Mouse (Mus musculus): ENCODE data around the gene Klf1. TPM values are rescaled to one million over a fixed set of nuclear protein-coding genes. Genes with fewer than 3 reads are reported as not detected.

Klf1 gene
- total and polyA plus RNA-seq, 3 experiments: 0.08 to 0.16 TPM; not detected in 1

GRCm38 (mm10) chr8:84943699-84944098, 42.0 kb downstream of the Klf1 start:
- Histone ChIP-seq H3K9ac (ENCODE audit: low read depth, low read length) (no peak overlapping the region), H3K27ac (no peak overlapping the region), H3K4me3 (no peak overlapping the region), H3K27me3 (ENCODE audit: control insufficient read depth, insufficient read depth, low read length) (peaks cover 8% of the 10 kb centered on the region), H3K79me2 (replicated peaks; ENCODE audit: control insufficient read depth, insufficient read depth, low read length) (no peaks in the 10 kb centered on the region), H3K4me1 (ENCODE audit: control insufficient read depth, insufficient read depth, low read length) (no peaks in the 10 kb centered on the region; the same call in 1 of the 2 replicates), H3K36me3 (ENCODE audit: control insufficient read depth, insufficient read depth, low read length) (no peaks in the 10 kb centered on the region)
- no peak for DNase-seq
- no peak for TF ChIP-seq CTCF (IDR thresholded peaks at IDR 0.05)
- no peak for TF ChIP-seq EP300 (IDR thresholded peaks at IDR 0.05; ENCODE audit: insufficient read depth, low read depth, low read length)
- TF ChIP-seq POLR2A (IDR thresholded peaks at IDR 0.05; ENCODE audit: insufficient read depth, low read depth, low read length): no peak
- 25% methylated on average over 4 of the region's 4 CpGs for WGBS
- intact Hi-C loops (cut with DNase I): no loop called here

GRCm38 (mm10) chr8:84944478-84945160, 42.9 kb downstream of the Klf1 start:
- no peaks in the 10 kb centered on the region for H3K36me3 ChIP-seq (ENCODE audit: control insufficient read depth, insufficient read depth, low read length)
- intact Hi-C loops (cut with DNase I): no loop called here
- 5% methylated on average over 26 of the region's 26 CpGs for WGBS
- TF ChIP-seq POLR2A (IDR thresholded peaks at IDR 0.05; ENCODE audit: insufficient read depth, low read depth, low read length): no peak
- no peak for TF ChIP-seq CTCF (IDR thresholded peaks at IDR 0.05)
- no peak for TF ChIP-seq EP300 (IDR thresholded peaks at IDR 0.05; ENCODE audit: insufficient read depth, low read depth, low read length)
- H3K4me1 ChIP-seq (ENCODE audit: control insufficient read depth, insufficient read depth, low read length): no peaks in the 10 kb centered on the region; the same call in 1 of the 2 replicates
- DNase-seq: peak in 1 of 2 experiments; percentile 36
- peaks cover 8% of the 10 kb centered on the region for H3K27me3 ChIP-seq (ENCODE audit: control insufficient read depth, insufficient read depth, low read length)
- no peak overlapping the region for H3K4me3 ChIP-seq
- no peak overlapping the region for H3K27ac ChIP-seq
- H3K9ac ChIP-seq (ENCODE audit: low read depth, low read length): no peak overlapping the region
- H3K79me2 ChIP-seq (replicated peaks; ENCODE audit: control insufficient read depth, insufficient read depth, low read length): no peaks in the 10 kb centered on the region

GRCm38 (mm10) chr8:84945235-84945632, 43.5 kb downstream of the Klf1 start:
- TF ChIP-seq CTCF (IDR thresholded peaks at IDR 0.05) (no peak), EP300 (IDR thresholded peaks at IDR 0.05; ENCODE audit: insufficient read depth, low read depth, low read length) (no peak), POLR2A (IDR thresholded peaks at IDR 0.05; ENCODE audit: insufficient read depth, low read depth, low read length) (no peak)
- Histone ChIP-seq H3K4me3 (no peak overlapping the region), H3K36me3 (ENCODE audit: control insufficient read depth, insufficient read depth, low read length) (no peaks in the 10 kb centered on the region), H3K79me2 (replicated peaks; ENCODE audit: control insufficient read depth, insufficient read depth, low read length) (no peaks in the 10 kb centered on the region), H3K4me1 (ENCODE audit: control insufficient read depth, insufficient read depth, low read length) (no peaks in the 10 kb centered on the region; the same call in 1 of the 2 replicates), H3K27me3 (ENCODE audit: control insufficient read depth, insufficient read depth, low read length) (peaks cover 8% of the 10 kb centered on the region), H3K9ac (ENCODE audit: low read depth, low read length) (no peak overlapping the region), H3K27ac (no peak overlapping the region)
- WGBS: 8% methylated on average over 11 of the region's 11 CpGs
- intact Hi-C loops (cut with DNase I): no loop called here
- DNase-seq: no peak

GRCm38 (mm10) chr8:84945633-84946527, 44.2 kb downstream of the Klf1 start:
- 1% methylated on average over 52 of the region's 67 CpGs for WGBS
- Histone ChIP-seq H3K9ac (ENCODE audit: low read depth, low read length) (no peak overlapping the region), H3K27me3 (ENCODE audit: control insufficient read depth, insufficient read depth, low read length) (peaks cover 8% of the 10 kb centered on the region), H3K27ac (no peak overlapping the region), H3K36me3 (ENCODE audit: control insufficient read depth, insufficient read depth, low read length) (no peaks in the 10 kb centered on the region), H3K4me3 (0 out of 2 replicates have a peak overlapping the region, but pooled peaks have one; percentile 22), H3K79me2 (replicated peaks; ENCODE audit: control insufficient read depth, insufficient read depth, low read length) (no peaks in the 10 kb centered on the region), H3K4me1 (ENCODE audit: control insufficient read depth, insufficient read depth, low read length) (no peaks in the 10 kb centered on the region; the same call in 1 of the 2 replicates)
- DNase-seq: no peak
- no peak for TF ChIP-seq EP300 (IDR thresholded peaks at IDR 0.05; ENCODE audit: insufficient read depth, low read depth, low read length)
- peak; percentile 33 for TF ChIP-seq CTCF (IDR thresholded peaks at IDR 0.05)
- intact Hi-C loops (cut with DNase I): no loop called here

- Histone ChIP-seq H3K36me3 (ENCODE audit: control insufficient read depth, insufficient read depth, low read length) (no peaks in the 10 kb centered on the region), H3K4me3 (0 out of 2 replicates have a peak within 1 kb of the TSS, but pooled peaks have one; percentile 22), H3K27ac (no peak within 1 kb of the TSS), H3K27me3 (ENCODE audit: control insufficient read depth, insufficient read depth, low read length) (peaks cover 8% of the 10 kb centered on the region), H3K4me1 (ENCODE audit: control insufficient read depth, insufficient read depth, low read length) (no peaks in the 10 kb centered on the region; the same call in 1 of the 2 replicates), H3K9ac (ENCODE audit: low read depth, low read length) (no peak within 1 kb of the TSS), H3K79me2 (replicated peaks; ENCODE audit: control insufficient read depth, insufficient read depth, low read length) (no peaks in the 10 kb centered on the region)
- TF ChIP-seq EP300 (IDR thresholded peaks at IDR 0.05; ENCODE audit: insufficient read depth, low read depth, low read length) (no peak), POLR2A (IDR thresholded peaks at IDR 0.05; ENCODE audit: insufficient read depth, low read depth, low read length) (no peak), CTCF (IDR thresholded peaks at IDR 0.05) (peak; percentile 35)
- 11% methylated on average over 17 of the region's 17 CpGs for WGBS
- intact Hi-C loops (cut with DNase I): no loop called here
- DNase-seq: no peak
These were observed 45.0 kb downstream of the Klf1 start, which contains the start of gene Rtbdn for GRCm38 (mm10) chr8:84946528-84947240. TSS of gene Rtbdn (plus strand) at chr8:84946991.
